Mouse (Mus musculus) MEL (cell line): ENCODE measurements around the gene Nkiras1. TPM values are rescaled to one million over a fixed set of nuclear protein-coding genes. Genes with fewer than 3 reads are reported as not detected.

Source experiments
- DNase-seq: peaks from one replicate; pipeline ENCODE4 v3.0.0; 2011; ENCODE audit warnings: low read depth, low spot score
- H3K27ac ChIP-seq: 2 replicates; pipeline ENCODE4 v1.5.1; 2012; ENCODE audit warnings: low read depth, mild to moderate bottlenecking, control low read depth, low read length, moderate library complexity; ENCODE audit not compliant: control insufficient read depth
- H3K27me3 ChIP-seq, 2 experiments: fragments of 150-350 bp in 1 of 2; sonication (generic) in 1 of 2; 2 replicates each; pipeline ENCODE4 v1.6.1; 2012; ENCODE audit warnings: low read length in 2 of 2, mild to moderate bottlenecking in 2 of 2, improper control_type of control experiment in 1 of 2, moderate library complexity in 1 of 2; ENCODE audit not compliant: insufficient read depth in 2 of 2, control insufficient read depth in 1 of 2
- H3K36me3 ChIP-seq, 2 experiments: 2 replicates each; pipeline ENCODE4 v1.6.1; 2012 to 2014; ENCODE audit warnings: low read length in 2 of 2, improper control_type of control experiment in 1 of 2, inconsistent platforms in 1 of 2, mild to moderate bottlenecking in 1 of 2; ENCODE audit not compliant: insufficient read depth in 2 of 2, control insufficient read depth in 1 of 2
- H3K4me1 ChIP-seq, 2 experiments: fragments of 150-350 bp in 1 of 2; sonication (generic) in 1 of 2; 2 replicates each; pipeline ENCODE4 v1.6.1; 2012; ENCODE audit warnings: low read length in 2 of 2, improper control_type of control experiment in 1 of 2, mild to moderate bottlenecking in 1 of 2; ENCODE audit not compliant: insufficient read depth in 2 of 2, control insufficient read depth in 1 of 2
- H3K4me3 ChIP-seq, 2 experiments: fragments of 150-350 bp in 1 of 2; sonication (generic) in 1 of 2; 2 replicates each; pipeline ENCODE4 v1.5.1; 2012; ENCODE audit warnings: low read depth in 2 of 2, low read length in 2 of 2, mild to moderate bottlenecking in 2 of 2, moderate library complexity in 2 of 2, control low read depth in 1 of 2, improper control_type of control experiment in 1 of 2; ENCODE audit not compliant: control insufficient read depth in 1 of 2, insufficient read depth in 1 of 2
- H3K79me2 ChIP-seq: 2 replicates; pipeline ENCODE4 v1.6.1; 2012; ENCODE audit warnings: mild to moderate bottlenecking, low read length, moderate library complexity; ENCODE audit not compliant: control insufficient read depth, poor library complexity, insufficient read depth
- H3K9ac ChIP-seq: 2 replicates; pipeline ENCODE4 v1.6.1; 2012; ENCODE audit warnings: low read depth, mild to moderate bottlenecking, control low read depth, low read length, moderate library complexity; ENCODE audit not compliant: control insufficient read depth, poor library complexity, severe bottlenecking
- H3K9me3 ChIP-seq: fragments of 150-350 bp; sonication (generic); replicated peaks from 2 replicates; pipeline ENCODE4 v1.6.1; 2012; ENCODE audit warnings: mild to moderate bottlenecking, low read length, improper control_type of control experiment, moderate library complexity; ENCODE audit not compliant: insufficient read depth
- BHLHE40 ChIP-seq: IDR thresholded peaks from 2 replicates; pipeline ENCODE4 v1.6.1; 2012; ENCODE audit warnings: low read depth, mild to moderate bottlenecking, inconsistent platforms, low read length, improper control_type of control experiment, borderline replicate concordance
- CHD1 ChIP-seq: IDR thresholded peaks from 2 replicates; pipeline ENCODE4 v1.6.1; 2012; ENCODE audit warnings: low read depth, mild to moderate bottlenecking, inconsistent platforms, low read length, improper control_type of control experiment
- CHD2 ChIP-seq: IDR thresholded peaks from 2 replicates; pipeline ENCODE4 v1.6.1; 2011; ENCODE audit warnings: low read length, improper control_type of control experiment
- CTCF ChIP-seq, 3 experiments: IDR thresholded peaks in 2 of 3; conservative IDR thresholded peaks in 1 of 3; 2 replicates each; pipeline ENCODE4 v1.5.1; 2011 to 2012; ENCODE audit warnings: low read length in 3 of 3, low read depth in 2 of 3, mild to moderate bottlenecking in 2 of 3, improper control_type of control experiment in 1 of 3, inconsistent platforms in 1 of 3, mixed read lengths in 1 of 3, moderate library complexity in 1 of 3; ENCODE audit not compliant: control insufficient read depth in 1 of 3, insufficient read depth in 1 of 3, poor library complexity in 1 of 3, severe bottlenecking in 1 of 3
- E2F4 ChIP-seq: IDR thresholded peaks from 2 replicates; pipeline ENCODE4 v1.6.1; 2011; ENCODE audit warnings: low read depth, low read length, improper control_type of control experiment, borderline replicate concordance
- ELF1 ChIP-seq: IDR thresholded peaks from 2 replicates; pipeline ENCODE4 v1.6.1; 2014; ENCODE audit warnings: low read depth, mild to moderate bottlenecking, inconsistent platforms, low read length, improper control_type of control experiment, moderate library complexity
- ETS1 ChIP-seq: IDR thresholded peaks from 2 replicates; pipeline ENCODE4 v1.6.1; 2012; ENCODE audit warnings: low read depth, mild to moderate bottlenecking, inconsistent platforms, low read length, improper control_type of control experiment, moderate library complexity
- JUND ChIP-seq: IDR thresholded peaks from 2 replicates; pipeline ENCODE4 v1.6.1; 2011; ENCODE audit warnings: low read depth, mild to moderate bottlenecking, improper control_type of control experiment, low read length
- MAFK ChIP-seq: IDR thresholded peaks from 2 replicates; pipeline ENCODE4 v1.6.1; 2011; ENCODE audit warnings: low read depth, mild to moderate bottlenecking, low read length, improper control_type of control experiment, borderline replicate concordance
- MAX ChIP-seq: IDR thresholded peaks from 2 replicates; pipeline ENCODE4 v1.6.1; 2011; ENCODE audit warnings: low read length, improper control_type of control experiment
- MAZ ChIP-seq: IDR thresholded peaks from 2 replicates; pipeline ENCODE4 v1.6.1; 2012; ENCODE audit warnings: low read depth, mild to moderate bottlenecking, inconsistent platforms, low read length, improper control_type of control experiment
- MEF2A ChIP-seq: IDR thresholded peaks from 2 replicates; pipeline ENCODE4 v1.6.1; 2014; ENCODE audit warnings: low read depth, mild to moderate bottlenecking, inconsistent platforms, low read length, improper control_type of control experiment; ENCODE audit not compliant: poor library complexity, insufficient replicate concordance, severe bottlenecking; ENCODE audit errors: extremely low read depth
- MXI1 ChIP-seq: IDR thresholded peaks from 2 replicates; pipeline ENCODE4 v1.6.1; 2011; ENCODE audit warnings: mild to moderate bottlenecking, low read depth, low read length, improper control_type of control experiment
- MYB ChIP-seq: IDR thresholded peaks from 2 replicates; pipeline ENCODE4 v1.6.1; 2011; ENCODE audit warnings: mild to moderate bottlenecking, low read depth, low read length, improper control_type of control experiment
- MYC ChIP-seq: IDR thresholded peaks from 2 replicates; pipeline ENCODE4 v1.6.1; 2011; ENCODE audit warnings: low read depth, mild to moderate bottlenecking, low read length, improper control_type of control experiment, moderate library complexity
- NELFE ChIP-seq: IDR thresholded peaks from 2 replicates; pipeline ENCODE4 v1.6.1; 2011; ENCODE audit warnings: low read depth, low read length, improper control_type of control experiment
- POLR2A ChIP-seq, 2 experiments: IDR thresholded peaks; 2 replicates each; pipeline ENCODE4 v1.6.1; 2011 to 2012; ENCODE audit warnings: low read length in 2 of 2, mild to moderate bottlenecking in 2 of 2, control low read depth in 1 of 2, improper control_type of control experiment in 1 of 2, low read depth in 1 of 2, moderate library complexity in 1 of 2; ENCODE audit not compliant: control insufficient read depth in 1 of 2, insufficient read depth in 1 of 2, poor library complexity in 1 of 2
- POLR2AphosphoS5 ChIP-seq: IDR thresholded peaks from 2 replicates; pipeline ENCODE4 v1.6.1; 2012; ENCODE audit warnings: low read depth, borderline replicate concordance, mild to moderate bottlenecking, inconsistent platforms, low read length, moderate library complexity, mixed read lengths
- RAD21 ChIP-seq: IDR thresholded peaks from 2 replicates; pipeline ENCODE4 v1.6.1; 2011; ENCODE audit warnings: mild to moderate bottlenecking, low read depth, low read length, improper control_type of control experiment
- RCOR1 ChIP-seq: IDR thresholded peaks from 2 replicates; pipeline ENCODE4 v1.6.1; 2012; ENCODE audit warnings: low read depth, mild to moderate bottlenecking, inconsistent platforms, low read length, improper control_type of control experiment
- SIN3A ChIP-seq: IDR thresholded peaks from 2 replicates; pipeline ENCODE4 v1.6.1; 2012; ENCODE audit warnings: low read length, improper control_type of control experiment, inconsistent platforms
- TAL1 ChIP-seq: IDR thresholded peaks from 2 replicates; pipeline ENCODE4 v1.6.1; 2012; ENCODE audit warnings: mild to moderate bottlenecking, inconsistent platforms, low read length, moderate library complexity, mixed read lengths
- USF1 ChIP-seq: IDR thresholded peaks from 2 replicates; pipeline ENCODE4 v1.6.1; 2014; ENCODE audit warnings: low read depth, mild to moderate bottlenecking, inconsistent platforms, low read length, improper control_type of control experiment, moderate library complexity
- ZC3H11A ChIP-seq: IDR thresholded peaks from 2 replicates; pipeline ENCODE4 v1.6.1; 2012; ENCODE audit warnings: low read depth, mild to moderate bottlenecking, inconsistent platforms, low read length, improper control_type of control experiment
- ZMIZ1 ChIP-seq: IDR thresholded peaks from 2 replicates; pipeline ENCODE4 v1.6.1; 2012; ENCODE audit warnings: low read depth, mild to moderate bottlenecking, inconsistent platforms, low read length, improper control_type of control experiment, moderate library complexity
- ZNF384 ChIP-seq: IDR thresholded peaks from 2 replicates; pipeline ENCODE4 v1.6.1; 2012; ENCODE audit warnings: low read depth, mild to moderate bottlenecking, inconsistent platforms, low read length, improper control_type of control experiment
- polyA plus RNA-seq, 2 experiments: library from polyadenylated mRNA; stranded (reverse) in 1 of 2; unstranded in 1 of 2; fragments of >175 nt in 1 of 2; fragments of >200 nt in 1 of 2; gene quantifications; 2 replicates each; pipeline versions ENCODE4 v1.2.1 to v1.2.4; 2012; ENCODE audit warnings: low replicate concordance in 2 of 2, low read depth in 1 of 2; ENCODE audit not compliant: insufficient read length in 2 of 2, insufficient read depth in 1 of 2, missing spikeins in 1 of 2
- total RNA-seq: library from RNA; depleted of rRNA; stranded (reverse); fragments of 300-350 nt; gene quantifications from 2 replicates; pipeline ENCODE4 v1.2.3, GENCODE M21; 2012

Nkiras1 gene
- total and polyA plus RNA-seq, 3 experiments = 6.8 to 6.9 TPM; not detected in 1

- DNase-seq = no peak
- H3K4me1 ChIP-seq = peaks cover 4 to 7% of the 10 kb centered on the region in 2 experiments; a peak in 2 of 4 replicates
- no peaks in the 10 kb centered on the region for H3K9me3 ChIP-seq
- H3K36me3 ChIP-seq = peaks cover 2 to 12% of the 10 kb centered on the region in 2 experiments; a peak in 3 of 4 replicates
- peaks cover 16% of the 10 kb centered on the region; the same call in 1 of the 2 replicates for H3K79me2 ChIP-seq
- no peaks in the 10 kb centered on the region for H3K27me3 ChIP-seq
- no peak overlapping the region for H3K27ac ChIP-seq
- TF ChIP-seq MAZ = no peak
- no peak for TF ChIP-seq RCOR1
- no peak for TF ChIP-seq TAL1
- no peak for TF ChIP-seq RAD21
- no peak for TF ChIP-seq USF1
- TF ChIP-seq MAX = no peak
- TF ChIP-seq JUND = no peak
- no peak overlapping the region for H3K4me3 ChIP-seq
- H3K9ac ChIP-seq = no peak overlapping the region
Measured at GRCm38 (mm10) chr14:18292578-18292977, 21.6 kb downstream of the Nkiras1 start.

DNA sequence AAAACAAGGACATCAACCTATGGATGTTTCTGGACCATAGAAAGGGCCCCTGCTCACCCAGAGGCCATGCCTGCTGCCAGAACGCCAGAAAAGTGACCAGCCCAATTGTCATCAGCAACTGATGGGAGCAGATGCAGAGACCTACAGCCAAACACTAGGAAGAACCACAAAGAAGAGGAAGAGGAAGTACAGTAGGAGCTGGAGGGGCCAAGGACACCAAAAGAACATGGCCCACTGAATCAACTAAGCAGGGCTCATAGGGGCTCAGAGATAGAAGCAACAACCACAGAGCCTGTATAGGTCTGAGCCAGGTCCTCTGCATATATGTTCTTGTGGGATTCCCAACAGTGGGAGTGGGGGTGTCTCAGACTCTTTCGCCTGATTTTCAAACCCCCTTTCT, 26.5 kb downstream of the Nkiras1 start:
- Histone ChIP-seq H3K36me3 (peaks cover 4 to 10% of the 10 kb centered on the region in 2 experiments; a peak in 3 of 4 replicates), H3K4me1 (peaks cover 0 to 7% of the 10 kb centered on the region in 2 experiments; a peak in 2 of 4 replicates), H3K9ac (no peak overlapping the region), H3K27me3 (no peaks in the 10 kb centered on the region), H3K27ac (no peak overlapping the region)
- TF ChIP-seq CTCF (IDR thresholded peaks at IDR 0.05 in 2 of 3, conservative IDR thresholded peaks at IDR 0.05 in 1 of 3; ENCODE audit: control insufficient read depth in 1 of 3, insufficient read depth in 1 of 3, low read depth in 2 of 3, low read length in 3 of 3, poor library complexity in 1 of 3, severe bottlenecking in 1 of 3) (no peak), SIN3A (no peak), MAFK (no peak), ETS1 (no peak), JUND (no peak), MXI1 (no peak), BHLHE40 (no peak), CHD2 (no peak), ZMIZ1 (no peak), MEF2A (no peak), MYB (no peak), E2F4 (no peak), ZC3H11A (no peak), POLR2A (IDR thresholded peaks at IDR 0.05; ENCODE audit: control insufficient read depth in 1 of 2, insufficient read depth in 1 of 2, low read depth in 1 of 2, low read length in 2 of 2, poor library complexity in 1 of 2) (no peak), ELF1 (no peak), CHD1 (no peak), POLR2AphosphoS5 (no peak), NELFE (no peak), ZNF384 (no peak), MYC (no peak)
- TF ChIP-seq, all 39 proteins: peak for 0
- Histone ChIP-seq H3K4me3 (no peak overlapping the region), H3K9me3 (no peaks in the 10 kb centered on the region), H3K79me2 (peaks cover 16% of the 10 kb centered on the region; the same call in 1 of the 2 replicates)
- DNase-seq = peak; percentile 58
